Mouse (Mus musculus) kidney, postnatal 36 days (tissue): ENCODE measurements at regions not wholly inside any gene's neighbourhood (a gene's known extent, or its start where the extent isn't known, plus 50 kb on each side); places are given as distances from the start of the nearest gene placed in this dataset.

Experiments used
- DNase-seq, 2 experiments: peaks; one replicate each; pipeline ENCODE4 v3.0.0; 2021 to 2022; ENCODE audit warnings: mixed read lengths in 2 of 2

GRCm38 (mm10) chr15:51586146-51586545 is 2298.6 kb upstream of the Gm7489 start:
- no peak for DNase-seq

GRCm38 (mm10) chr15:51591406-51592068 is 2293.2 kb upstream of the Gm7489 start:
- no peak for DNase-seq

- DNase-seq, result no peak
Measured at GRCm38 (mm10) chr15:51592069-51592435, 2292.7 kb upstream of the Gm7489 start.

GRCm38 (mm10) chr15:51592511-51593498 is 2291.9 kb upstream of the Gm7489 start:
- peak; percentile 6 to 13 for DNase-seq

- no peak for DNase-seq
Measured at GRCm38 (mm10) chr15:51594060-51594459, 2290.6 kb upstream of the Gm7489 start.

- DNase-seq, result peak; percentile 10 to 23
Measured at GRCm38 (mm10) chr15:51595655-51596054, 2289.1 kb upstream of the Gm7489 start.

GRCm38 (mm10) chr15:51597841-51598240 is 2286.9 kb upstream of the Gm7489 start:
- no peak for DNase-seq

GRCm38 (mm10) chr15:51601128-51601855 is 2283.4 kb upstream of the Gm7489 start:
- no peak for DNase-seq

GRCm38 (mm10) chr15:51621455-51621854 is 2263.3 kb upstream of the Gm7489 start:
- no peak for DNase-seq

- no peak for DNase-seq
Measured at GRCm38 (mm10) chr15:51627463-51627862, 2257.2 kb upstream of the Gm7489 start.

- no peak for DNase-seq
Measured at GRCm38 (mm10) chr15:51628518-51628917, 2256.2 kb upstream of the Gm7489 start.

GRCm38 (mm10) chr15:51631881-51632280 is 2252.8 kb upstream of the Gm7489 start:
- no peak for DNase-seq

- no peak for DNase-seq
Measured at GRCm38 (mm10) chr15:51633068-51633467, 2251.6 kb upstream of the Gm7489 start.

- peak in 1 of 2 experiments; percentile 8 for DNase-seq
Measured at GRCm38 (mm10) chr15:51634726-51635125, 2250.0 kb upstream of the Gm7489 start.

- DNase-seq, result peak in 1 of 2 experiments; percentile 2
Measured at GRCm38 (mm10) chr15:51635129-51635920, 2249.4 kb upstream of the Gm7489 start.

- DNase-seq, result no peak
Measured at GRCm38 (mm10) chr15:51637570-51637969, 2247.1 kb upstream of the Gm7489 start.

GRCm38 (mm10) chr15:51643772-51644311 is 2240.9 kb upstream of the Gm7489 start:
- DNase-seq, result no peak

GRCm38 (mm10) chr15:51646304-51646703 is 2238.4 kb upstream of the Gm7489 start:
- DNase-seq, result no peak

- no peak for DNase-seq
Measured at GRCm38 (mm10) chr15:51652497-51652896, 2232.2 kb upstream of the Gm7489 start.

- no peak for DNase-seq
Measured at GRCm38 (mm10) chr15:51657621-51658020, 2227.1 kb upstream of the Gm7489 start.

GRCm38 (mm10) chr15:51668340-51668739 is 2216.4 kb upstream of the Gm7489 start:
- no peak for DNase-seq
